Mouse (Mus musculus) C2C12 (cell line): Measurements from ENCODE around the gene Rgs3. TPM values are rescaled to one million over a fixed set of nuclear protein-coding genes. Genes with fewer than 3 reads are reported as not detected.
A peak's percentile ranks its signal among the peaks of the same experiment; 100 is the strongest.

Experiments
- H3K27me3 ChIP-seq: one replicate; pipeline ENCODE4 v1.6.1; 2011; ENCODE audit not compliant: control insufficient read depth, insufficient read depth, insufficient read length
- H3K36me3 ChIP-seq: one replicate; pipeline ENCODE4 v1.6.1; 2011; ENCODE audit not compliant: control insufficient read depth, insufficient read depth
- H3K4me3 ChIP-seq: one replicate; pipeline ENCODE4 v1.5.1; 2011; ENCODE audit warnings: mild to moderate bottlenecking, control low read depth; ENCODE audit not compliant: poor library complexity, insufficient read depth, severe bottlenecking
- H3K79me2 ChIP-seq: one replicate; pipeline ENCODE4 v1.6.1; 2011; ENCODE audit not compliant: control insufficient read depth, insufficient read depth
- H3K79me3 ChIP-seq: one replicate; pipeline ENCODE4 v1.6.1; 2011; ENCODE audit warnings: low read depth, control low read depth
- H3ac ChIP-seq: one replicate; pipeline ENCODE3; 2011; ENCODE audit warnings: low read depth; ENCODE audit not compliant: control insufficient read depth, insufficient read length
- CEBPB ChIP-seq: IDR thresholded peaks from one replicate; pipeline ENCODE4 v1.6.1; 2011; ENCODE audit warnings: low read depth, mild to moderate bottlenecking, control low read depth, moderate library complexity
- CTCF ChIP-seq: IDR thresholded peaks from one replicate; pipeline ENCODE4 v1.5.1; 2011; ENCODE audit not compliant: control insufficient read depth, insufficient read depth, insufficient read length
- FOSL1 ChIP-seq: IDR thresholded peaks from one replicate; pipeline ENCODE4 v1.8.0; 2011; ENCODE audit warnings: mild to moderate bottlenecking, low read length; ENCODE audit not compliant: poor library complexity, insufficient read depth, severe bottlenecking
- MAX ChIP-seq: IDR thresholded peaks from one replicate; pipeline ENCODE4 v1.6.1; 2011; ENCODE audit warnings: mild to moderate bottlenecking, control low read depth
- MYOD1 ChIP-seq: IDR thresholded peaks from one replicate; pipeline ENCODE4 v1.6.1; 2011; ENCODE audit warnings: low read depth; ENCODE audit not compliant: control insufficient read depth, insufficient read length
- MYOG ChIP-seq: IDR thresholded peaks from one replicate; pipeline ENCODE4 v1.6.1; 2011; ENCODE audit not compliant: control insufficient read depth, insufficient read length; ENCODE audit errors: extremely low read depth
- USF1 ChIP-seq: IDR thresholded peaks from one replicate; pipeline ENCODE4 v1.6.1; 2011; ENCODE audit warnings: low read depth, mild to moderate bottlenecking, control low read depth, moderate library complexity
- polyA plus RNA-seq: library from polyadenylated mRNA; unstranded; fragments of >200 nt; fragmentation: generic; extraction: Trizol; gene quantifications from one replicate; pipeline ENCODE4 v1.2.1, GENCODE M21; 2012; ENCODE audit warnings: missing spikeins

The Rgs3 gene
- polyA plus RNA-seq, 1 experiment, result 49.8 TPM

DNA sequence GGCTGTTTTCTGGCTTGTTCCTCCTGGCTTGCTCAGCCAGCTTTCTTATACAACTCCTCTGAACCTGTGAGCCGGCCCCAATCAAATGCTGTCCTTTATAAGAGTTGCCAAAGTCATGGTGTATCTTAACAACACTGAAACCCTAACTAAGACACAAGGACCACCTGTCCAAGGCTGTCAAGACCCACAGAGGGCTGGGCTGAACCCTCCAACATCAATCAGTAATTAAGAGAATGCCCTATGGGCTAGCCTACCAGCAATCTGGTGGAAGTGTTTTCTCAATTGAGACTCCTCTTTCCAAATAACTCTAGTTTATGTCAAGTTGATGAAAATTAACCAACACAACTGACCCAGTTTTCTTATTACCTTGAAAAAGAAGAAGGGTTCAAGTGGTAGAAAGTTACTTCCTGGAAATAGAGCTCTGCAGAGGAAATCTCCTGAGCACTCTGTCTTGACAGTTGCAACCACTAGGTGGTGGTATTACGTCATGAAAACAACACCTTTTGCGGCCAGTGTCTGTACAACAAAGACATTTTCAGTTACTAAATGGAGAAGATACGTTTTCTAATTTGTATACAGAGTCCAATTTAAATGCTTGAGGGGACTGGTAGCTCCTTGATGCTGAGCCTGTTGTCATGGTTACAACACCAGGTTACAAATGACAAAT lies 1.4 kb downstream of the Rgs3 start:
- Histone ChIP-seq H3K79me3 (no peaks in the 10 kb centered on the region), H3K27me3 (peaks cover 11% of the 10 kb centered on the region), H3ac (no peak overlapping the region), H3K4me3 (no peak overlapping the region), H3K79me2 (no peaks in the 10 kb centered on the region), H3K36me3 (no peaks in the 10 kb centered on the region)
- no peak for TF ChIP-seq MAX
- TF ChIP-seq CTCF, result peak; percentile 37

DNA sequence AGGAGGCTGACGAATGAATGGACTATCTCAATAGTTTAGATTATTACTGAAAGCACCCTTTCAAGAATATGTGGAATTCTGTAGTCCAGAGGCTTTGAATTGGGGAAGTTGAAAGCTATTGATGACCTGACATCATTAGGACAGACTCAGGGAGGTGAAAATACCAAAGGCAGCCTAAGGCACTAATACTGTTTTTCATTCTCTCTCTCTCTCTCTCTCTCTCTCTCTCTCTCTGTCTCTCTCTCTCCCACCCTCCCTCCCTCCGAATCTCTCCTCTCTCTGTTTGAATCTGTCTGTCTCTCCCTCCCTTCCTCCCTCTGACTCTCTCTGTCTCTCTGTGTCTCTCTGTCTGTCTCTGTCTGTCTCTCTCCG lies 2.0 kb downstream of the Rgs3 start:
- no peaks in the 10 kb centered on the region for H3K79me3 ChIP-seq
- H3K36me3 ChIP-seq, result no peaks in the 10 kb centered on the region
- no peak overlapping the region for H3ac ChIP-seq
- no peaks in the 10 kb centered on the region for H3K79me2 ChIP-seq
- peaks cover 16% of the 10 kb centered on the region for H3K27me3 ChIP-seq
- no peak overlapping the region for H3K4me3 ChIP-seq
- TF ChIP-seq MYOD1 (no peak), FOSL1 (no peak), USF1 (no peak), MAX (no peak), MYOG (no peak), CEBPB (no peak), CTCF (no peak)

DNA sequence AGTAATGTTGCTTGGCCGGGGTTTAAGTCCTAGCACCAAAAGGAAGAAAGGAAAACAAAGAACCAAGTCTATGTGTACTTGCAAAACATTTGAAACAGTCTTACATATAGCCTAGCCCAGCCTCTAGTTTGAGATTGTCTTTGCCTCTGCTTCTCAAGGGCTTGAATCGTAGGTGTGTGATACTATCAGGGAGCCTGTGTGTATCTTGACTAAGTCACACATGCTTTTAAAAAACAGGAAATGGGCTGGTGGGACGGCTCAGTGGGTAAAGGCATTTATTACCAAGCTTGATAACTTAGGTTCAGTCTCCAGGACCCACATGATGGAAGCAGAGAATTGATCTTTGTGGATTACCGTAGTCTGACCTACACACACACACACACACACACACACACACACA lies 2.4 kb downstream of the Rgs3 start:
- Histone ChIP-seq H3ac (no peak overlapping the region), H3K36me3 (no peaks in the 10 kb centered on the region)

DNA sequence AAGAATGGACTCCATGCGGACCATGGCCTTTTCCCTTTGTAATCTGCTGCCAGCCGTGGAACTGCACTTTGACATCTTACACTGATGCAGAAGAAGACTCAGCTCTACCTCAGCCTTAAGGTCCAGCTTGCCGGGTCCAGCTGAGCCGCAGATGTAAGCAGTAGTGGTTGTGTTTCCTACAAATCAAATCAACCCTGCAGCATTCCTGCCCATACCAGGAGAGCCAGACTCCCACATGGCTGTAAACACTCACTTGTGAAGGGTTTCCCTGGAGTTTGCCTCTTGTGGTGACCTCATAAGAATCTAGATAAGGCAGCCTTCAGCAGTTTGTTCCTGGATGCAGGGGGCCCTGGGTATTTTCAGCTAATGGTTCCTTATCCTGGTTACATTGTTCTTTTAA lies 6.9 kb downstream of the Rgs3 start:
- Histone ChIP-seq H3K4me3 (no peak overlapping the region), H3K79me2 (no peaks in the 10 kb centered on the region), H3ac (no peak overlapping the region), H3K27me3 (peaks cover 20% of the 10 kb centered on the region), H3K36me3 (no peaks in the 10 kb centered on the region), H3K79me3 (no peaks in the 10 kb centered on the region)
- no peak for TF ChIP-seq USF1
- TF ChIP-seq FOSL1, result no peak

More for the DNA sequence above, 2.4 kb downstream of the Rgs3 start:
- Histone ChIP-seq H3K79me2 (no peaks in the 10 kb centered on the region), H3K79me3 (no peaks in the 10 kb centered on the region), H3K4me3 (no peak overlapping the region), H3K27me3 (peaks cover 16% of the 10 kb centered on the region)
- TF ChIP-seq CEBPB, result no peak
- TF ChIP-seq USF1, result no peak
- no peak for TF ChIP-seq MYOD1
- TF ChIP-seq MYOG, result no peak
- TF ChIP-seq CTCF, result no peak
- no peak for TF ChIP-seq FOSL1

DNA sequence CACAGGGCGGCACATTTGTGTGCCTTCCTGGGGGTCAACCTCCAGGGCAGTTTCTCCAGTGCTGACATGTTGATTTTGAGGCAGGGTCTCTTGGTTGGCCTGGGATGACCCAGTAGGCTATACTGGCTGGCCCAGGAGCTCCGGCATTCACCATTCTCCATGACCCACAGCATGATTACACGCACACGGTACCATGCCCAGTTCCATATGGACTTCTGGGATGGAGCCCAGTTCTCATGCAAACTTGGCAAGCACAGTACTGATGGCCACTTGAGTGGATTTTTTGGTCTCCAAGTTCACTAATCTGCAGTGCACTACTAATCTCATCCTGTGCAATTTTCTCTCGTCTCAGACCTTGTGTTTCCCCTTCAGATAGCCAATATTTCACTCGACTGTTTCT lies 8.0 kb downstream of the Rgs3 start:
- Histone ChIP-seq H3K4me3 (no peak overlapping the region), H3K27me3 (peaks cover 24% of the 10 kb centered on the region), H3ac (no peak overlapping the region), H3K79me3 (no peaks in the 10 kb centered on the region), H3K36me3 (no peaks in the 10 kb centered on the region), H3K79me2 (no peaks in the 10 kb centered on the region)
- TF ChIP-seq CEBPB (no peak), FOSL1 (no peak), MYOG (no peak), MAX (no peak), CTCF (no peak), MYOD1 (no peak), USF1 (no peak)

DNA sequence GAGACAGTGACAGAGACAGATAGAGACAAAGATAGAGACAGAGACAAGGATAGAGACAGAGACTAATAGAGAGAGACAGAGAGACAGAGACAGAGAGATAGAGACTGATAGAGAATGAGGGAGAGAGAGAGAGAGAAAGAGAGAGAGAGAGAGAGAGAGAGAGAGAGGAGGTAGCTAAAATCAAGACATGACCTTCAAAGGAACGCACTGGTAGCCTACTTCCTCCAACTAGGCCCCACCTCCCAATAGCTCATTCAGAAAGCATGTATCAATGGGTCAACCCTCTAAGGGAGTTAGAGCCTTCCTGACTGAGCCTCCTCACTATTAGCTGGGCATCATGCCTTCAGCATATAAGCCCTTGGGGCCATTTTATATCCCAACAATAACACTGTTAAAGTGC lies 8.7 kb downstream of the Rgs3 start:
- Histone ChIP-seq H3ac (no peak overlapping the region), H3K79me3 (no peaks in the 10 kb centered on the region), H3K79me2 (no peaks in the 10 kb centered on the region), H3K4me3 (no peak overlapping the region), H3K36me3 (no peaks in the 10 kb centered on the region), H3K27me3 (peaks cover 24% of the 10 kb centered on the region)
- TF ChIP-seq MAX (no peak), MYOG (no peak)
